Mouse (Mus musculus): ENCODE measurements at regions not wholly inside any gene's neighbourhood (a gene's known extent, or its start where the extent isn't known, plus 50 kb on each side); places are given as distances from the start of the nearest gene placed in this dataset.

- no peak for DNase-seq (ENCODE audit: low spot score)
These were observed 52.6 kb upstream of the Smndc1 start for GRCm38 (mm10) chr19:53442756-53443654.

- DNase-seq (ENCODE audit: low spot score): no peak
These were observed 51.8 kb upstream of the Smndc1 start for GRCm38 (mm10) chr19:53442132-53442610.

DNA sequence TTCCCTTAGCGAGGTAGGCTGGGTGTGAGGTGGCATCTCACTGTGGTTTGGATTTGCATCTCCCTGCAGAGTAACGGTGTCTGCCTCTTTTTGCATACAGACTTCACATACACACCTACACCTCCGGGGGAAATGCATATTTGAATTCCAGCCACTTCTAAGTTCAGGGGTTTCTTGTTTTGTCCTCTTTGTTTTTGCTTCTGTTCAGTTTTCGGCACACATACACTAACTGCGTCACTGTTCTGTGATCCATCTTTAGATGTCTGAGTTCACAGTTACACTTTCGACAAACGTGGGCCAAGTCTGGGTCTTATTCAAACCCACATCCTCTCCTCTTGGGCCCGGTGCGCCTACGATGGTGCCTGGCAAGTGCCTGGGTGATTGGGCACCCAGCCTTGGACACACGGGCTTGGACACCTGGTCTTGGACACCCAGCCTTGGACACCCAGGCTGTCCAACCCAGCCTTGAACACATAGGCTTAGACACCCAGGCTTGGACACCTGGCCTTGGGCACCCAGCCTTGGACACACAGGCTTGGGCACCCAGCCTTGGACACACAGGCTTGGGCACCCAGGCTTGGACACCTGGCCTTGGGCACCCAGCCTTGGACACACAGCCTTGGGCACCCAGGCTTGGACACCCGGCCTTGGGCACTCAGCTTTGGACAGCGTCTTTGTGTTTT is 51.2 kb upstream of the Smndc1 start:
- no peak for DNase-seq (ENCODE audit: low spot score)

DNA sequence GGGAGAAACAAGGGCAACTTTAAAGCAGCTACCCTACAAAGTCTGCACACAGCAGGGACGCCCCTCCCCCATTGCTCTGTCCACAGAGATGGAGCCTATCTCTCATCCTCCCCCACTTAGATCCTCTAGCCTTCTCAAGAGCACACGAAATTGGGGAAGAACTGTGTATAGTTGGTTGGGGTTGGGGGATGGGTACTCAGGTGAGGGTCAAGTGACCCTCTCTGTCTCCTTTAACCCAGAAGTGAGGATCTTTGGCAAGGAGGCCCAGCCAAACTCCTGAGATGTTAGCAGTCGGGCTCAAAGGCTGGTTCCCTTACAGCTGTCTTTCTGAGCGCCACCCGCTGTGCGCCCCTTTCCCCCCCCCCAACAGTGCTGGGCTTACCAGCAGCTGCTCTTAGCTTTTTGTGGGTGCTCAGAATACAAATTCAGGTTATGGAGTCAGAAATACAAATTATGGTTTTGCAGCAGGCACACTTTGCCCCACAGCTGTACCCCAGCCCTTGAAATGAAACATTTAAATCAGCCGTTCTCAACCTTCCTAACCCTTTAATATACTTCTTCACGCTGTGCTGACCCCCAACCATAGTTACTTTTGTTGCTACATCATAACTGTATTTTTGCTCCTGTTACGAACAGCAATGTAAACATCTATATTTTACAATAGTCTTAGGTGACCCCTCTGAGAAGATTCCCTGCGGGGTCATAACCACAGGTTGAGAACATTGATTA is 50.1 kb upstream of the Smndc1 start:
- no peak for DNase-seq (ENCODE audit: low spot score)

All from yolk sac, embryonic 10.5 days (tissue).